Mouse (Mus musculus): Measurements from ENCODE around the gene Hcrtr1.
A peak's percentile ranks its signal among the peaks of the same experiment; 100 is the strongest.

Gene Hcrtr1

DNA sequence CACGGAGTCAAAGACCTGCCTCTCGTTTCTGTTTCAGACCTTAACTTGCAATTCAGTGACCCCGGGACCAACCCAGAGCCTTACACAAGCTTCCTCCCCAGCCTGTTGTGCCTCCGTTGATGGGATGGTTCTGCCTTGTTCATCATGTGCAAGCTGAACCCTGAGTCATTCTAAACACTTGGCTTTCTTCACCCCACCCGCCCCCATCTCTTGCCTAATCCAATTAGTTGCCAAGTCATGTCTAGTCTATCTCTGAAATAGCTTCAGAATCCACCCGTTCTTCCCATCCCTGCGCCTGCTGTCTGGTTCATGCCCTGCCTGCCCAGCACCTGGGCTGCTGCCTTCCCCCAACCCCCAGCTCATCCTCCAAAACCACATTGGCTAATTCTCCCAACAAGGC is 26.9 kb downstream of the Hcrtr1 start:
- peak in 1 of 2 experiments; percentile 13 for DNase-seq

DNA sequence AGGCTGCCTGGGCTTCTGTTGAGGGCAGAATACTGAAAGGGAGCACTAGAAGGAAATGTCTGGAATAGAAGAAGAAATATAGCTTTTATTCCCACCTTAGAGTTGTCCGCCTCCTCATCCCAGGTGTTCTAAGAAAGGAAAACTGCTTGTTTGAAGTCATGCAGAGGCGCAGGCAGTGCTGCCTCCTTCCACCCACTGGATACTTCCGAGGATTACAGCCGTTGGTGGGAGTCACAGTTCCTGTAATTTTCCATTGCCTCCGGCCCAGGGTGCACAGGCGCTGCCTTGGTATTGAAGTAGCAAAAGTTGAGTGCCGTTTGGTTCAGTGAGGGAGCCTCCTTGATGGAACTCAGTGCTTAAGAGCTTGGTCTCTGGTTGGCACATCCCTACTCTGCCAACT is 29.1 kb downstream of the Hcrtr1 start:
- no peak for DNase-seq

DNA sequence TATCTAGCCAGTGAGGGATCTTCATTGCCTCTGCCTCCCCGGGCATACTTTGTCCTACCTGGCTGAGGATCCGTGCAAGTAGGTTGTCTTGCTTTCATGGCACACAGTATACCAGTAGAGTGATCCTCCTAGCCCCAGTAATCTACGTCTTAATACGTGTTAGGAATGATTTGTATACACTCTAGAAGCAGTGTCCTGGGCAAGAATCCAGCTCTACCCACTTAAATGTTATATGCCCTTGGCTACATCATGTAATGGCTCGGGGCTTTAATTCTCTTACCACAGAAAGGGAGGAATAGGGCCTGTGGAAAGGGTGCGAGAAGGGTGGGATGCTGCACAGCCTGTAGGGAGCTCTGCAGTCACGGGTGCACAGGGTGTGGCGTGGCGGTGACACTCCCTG is 29.5 kb downstream of the Hcrtr1 start:
- no peak for DNase-seq

DNA sequence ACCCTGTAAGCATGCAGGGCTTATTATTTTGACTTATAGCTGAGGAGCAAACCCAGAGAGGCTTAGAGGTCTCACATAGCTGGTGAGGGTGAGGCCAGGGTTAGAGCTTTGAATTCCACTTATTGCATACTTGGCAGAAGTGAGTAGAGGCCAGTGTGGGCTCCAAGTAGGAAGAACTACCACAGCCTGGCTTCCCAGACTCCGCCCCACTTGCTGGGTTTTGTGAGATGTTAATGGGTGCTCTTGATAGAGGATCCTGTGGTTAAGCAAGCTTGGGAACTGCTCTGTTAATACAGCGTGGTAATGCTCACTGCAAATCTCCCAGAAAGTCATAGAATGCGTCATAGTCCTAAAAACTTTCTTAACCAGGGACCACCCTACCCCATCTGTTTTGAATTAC is 30.2 kb downstream of the Hcrtr1 start:
- no peak for DNase-seq

DNA sequence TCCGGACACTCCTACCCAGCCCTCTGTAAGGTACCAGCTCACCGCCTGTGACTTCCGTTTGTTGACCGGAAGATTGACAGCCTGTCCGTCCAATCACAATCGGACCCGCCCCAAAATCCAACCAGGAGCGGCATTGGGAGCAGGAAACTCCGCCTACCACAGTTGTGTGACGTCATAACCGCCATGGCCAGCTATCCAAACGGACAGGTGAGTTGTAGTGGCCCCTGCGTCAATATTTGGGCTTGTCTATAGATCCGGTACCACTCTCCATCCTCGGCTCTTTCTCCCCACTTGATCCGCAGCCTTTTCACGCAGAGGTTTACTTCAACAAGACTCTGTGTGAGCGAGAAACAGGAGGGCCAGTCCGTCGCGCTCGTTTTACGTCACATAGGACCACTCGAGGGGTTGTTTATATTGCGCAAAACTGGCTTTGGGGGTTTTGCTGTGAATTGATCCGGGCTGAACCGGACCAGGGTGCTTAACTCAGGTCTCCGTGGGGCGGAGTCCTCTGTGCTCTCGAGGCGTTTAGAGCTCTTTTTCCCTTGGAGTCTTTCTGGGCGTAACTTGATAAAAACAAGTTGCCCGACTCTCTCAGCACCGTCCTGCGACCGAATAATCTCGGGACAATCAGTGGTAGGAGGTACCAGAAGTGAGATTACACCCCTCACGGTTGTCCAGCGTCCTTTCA is 31.6 kb downstream of the Hcrtr1 start:
- peak; percentile 98 to 100 for DNase-seq

DNA sequence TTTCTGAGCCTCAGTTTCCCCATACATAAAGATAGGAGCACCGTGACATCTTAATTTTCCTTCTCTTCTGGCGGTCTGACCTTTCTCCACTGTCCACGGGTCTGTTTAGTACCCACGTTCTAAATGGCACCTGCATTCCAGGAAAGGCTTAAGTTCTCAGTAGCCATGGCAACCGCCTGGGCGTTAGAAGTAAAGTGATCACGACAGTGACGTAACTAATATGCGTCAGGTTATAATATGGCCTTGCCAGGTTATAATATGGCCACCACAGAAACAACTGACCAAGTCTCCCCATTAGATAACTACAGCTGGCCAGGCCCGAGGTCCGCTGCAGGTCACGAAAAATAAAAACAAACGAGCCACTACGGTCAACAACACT is 32.1 kb downstream of the Hcrtr1 start:
- no peak for DNase-seq

DNA sequence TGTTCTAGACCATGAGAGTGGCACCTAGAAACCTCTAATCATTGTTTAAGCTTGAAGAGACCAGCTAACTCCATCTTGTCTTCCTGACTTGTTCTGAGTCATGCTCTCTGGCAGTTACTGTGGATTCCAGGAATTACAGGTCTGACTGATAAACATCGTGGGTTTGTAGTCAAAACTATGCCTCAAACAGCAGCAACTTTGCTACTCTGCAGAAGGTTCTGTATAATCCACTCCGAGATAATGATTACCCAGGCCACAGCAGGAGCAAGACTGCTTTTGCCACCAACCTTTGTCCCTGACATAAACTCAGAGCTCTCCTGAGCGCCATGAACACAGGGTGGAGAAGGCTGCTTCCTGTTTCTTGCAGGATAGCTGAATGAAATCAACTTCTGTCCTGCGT is 34.6 kb downstream of the Hcrtr1 start:
- DNase-seq = no peak

DNA sequence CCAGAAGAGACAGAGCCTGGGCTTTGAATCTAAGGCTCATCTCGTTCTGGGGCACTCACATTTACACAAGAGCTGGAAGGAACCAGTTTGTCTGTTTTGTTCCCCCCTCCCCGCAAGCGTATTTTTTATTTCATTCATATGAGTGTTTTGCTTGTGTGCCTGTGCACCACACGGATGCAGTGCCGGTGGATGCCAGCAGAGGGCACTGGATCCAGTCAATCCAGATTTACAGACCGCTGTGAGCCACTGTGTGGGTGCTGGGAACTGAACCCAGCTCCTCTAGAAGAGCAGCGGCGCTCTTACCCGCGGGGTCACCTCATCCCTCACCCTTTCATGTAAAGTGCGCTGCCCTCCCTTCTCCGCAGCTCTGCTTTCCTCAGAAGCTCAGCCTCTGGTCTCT is 35.5 kb downstream of the Hcrtr1 start:
- no peak for DNase-seq

DNA sequence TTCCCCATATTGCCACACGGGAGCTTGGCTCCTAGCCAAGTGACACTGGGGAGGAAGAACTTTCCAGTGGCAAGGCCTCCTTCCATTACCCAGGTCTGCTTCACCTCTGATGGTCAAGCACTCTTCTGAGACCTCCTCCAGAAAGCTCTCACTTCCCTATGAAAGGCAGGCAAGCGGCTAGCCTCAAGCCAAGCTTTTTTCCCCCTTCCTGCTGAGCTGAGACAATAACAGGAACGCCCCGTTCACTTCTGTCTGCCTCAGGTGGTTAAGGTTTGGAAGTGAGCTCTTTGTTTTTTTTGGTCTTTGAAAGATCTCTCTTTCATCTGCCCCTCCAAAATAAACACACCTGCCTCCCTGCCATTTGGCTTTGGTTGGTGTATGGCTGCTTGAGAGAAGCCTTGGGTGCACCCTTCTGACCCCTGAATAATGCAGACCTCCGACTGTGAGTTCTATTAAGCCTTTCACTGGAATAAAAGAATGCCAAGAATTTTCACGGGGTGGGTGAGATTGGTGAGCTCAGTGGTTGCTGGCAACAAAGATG is 37.0 kb downstream of the Hcrtr1 start, which contains the start of gene Pef1:
Gene Pef1, plus strand, starts transcription at position 448 of the 541 bp plus-strand sequence.
- no peak for DNase-seq

DNA sequence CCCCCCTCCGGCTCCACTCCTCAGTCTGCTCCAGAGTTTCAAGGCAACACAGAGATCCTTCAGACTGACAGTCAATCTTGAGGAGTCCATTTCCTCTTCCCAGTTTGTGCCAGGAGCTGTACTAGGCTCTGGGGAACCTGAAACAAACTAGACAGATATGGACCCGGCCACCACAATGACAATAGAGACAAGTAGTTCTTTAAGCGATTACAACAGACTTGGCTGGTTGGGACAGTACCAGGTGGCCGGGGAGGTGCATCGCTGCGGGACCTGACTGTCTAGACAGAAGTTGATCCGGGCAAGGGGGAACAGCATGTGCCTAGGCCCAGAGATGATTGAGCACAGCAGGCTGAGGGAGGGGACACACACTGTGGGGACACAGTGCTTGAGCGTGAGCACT is 38.0 kb downstream of the Hcrtr1 start:
- no peak for DNase-seq

DNA sequence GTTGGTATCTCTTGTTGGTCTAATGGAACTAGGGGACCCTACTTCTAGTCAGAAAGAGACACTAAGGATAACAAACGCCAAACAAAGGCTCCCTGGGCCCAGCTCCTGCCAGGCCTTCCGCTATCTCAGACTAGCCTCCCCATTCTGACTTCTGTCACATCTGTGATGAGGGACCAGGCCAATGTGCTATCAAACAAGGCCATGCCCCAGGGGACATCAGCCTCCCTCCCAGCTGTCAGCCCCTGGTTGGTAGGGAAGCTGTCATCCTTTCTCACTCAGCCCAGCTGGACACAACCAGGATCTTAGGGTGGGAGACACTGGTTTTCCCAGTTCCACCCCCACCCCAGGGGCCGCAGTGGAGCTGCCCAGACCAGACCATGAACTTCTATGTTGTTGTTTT is 44.0 kb downstream of the Hcrtr1 start:
- no peak for DNase-seq

DNA sequence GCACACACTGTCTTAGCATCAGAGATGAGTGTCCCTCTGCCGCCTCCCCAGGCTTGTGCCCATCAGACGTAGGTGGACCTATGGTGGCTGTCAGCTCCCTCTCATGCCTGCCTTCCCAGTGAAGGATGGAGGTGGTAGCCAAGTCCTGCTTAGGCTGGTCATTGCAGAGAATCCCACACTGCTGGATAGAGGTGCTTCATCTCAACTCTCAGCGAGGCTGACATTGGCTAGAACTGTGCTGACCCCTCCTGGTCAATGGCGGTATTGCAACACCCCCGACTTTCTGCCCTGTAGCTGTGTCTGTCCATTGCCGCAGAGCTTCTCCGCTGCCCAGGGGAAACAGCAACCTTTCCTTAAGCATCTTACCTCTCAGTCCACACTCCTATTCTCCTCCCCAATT is 51.9 kb downstream of the Hcrtr1 start:
- DNase-seq = peak; percentile 72 to 94

DNA sequence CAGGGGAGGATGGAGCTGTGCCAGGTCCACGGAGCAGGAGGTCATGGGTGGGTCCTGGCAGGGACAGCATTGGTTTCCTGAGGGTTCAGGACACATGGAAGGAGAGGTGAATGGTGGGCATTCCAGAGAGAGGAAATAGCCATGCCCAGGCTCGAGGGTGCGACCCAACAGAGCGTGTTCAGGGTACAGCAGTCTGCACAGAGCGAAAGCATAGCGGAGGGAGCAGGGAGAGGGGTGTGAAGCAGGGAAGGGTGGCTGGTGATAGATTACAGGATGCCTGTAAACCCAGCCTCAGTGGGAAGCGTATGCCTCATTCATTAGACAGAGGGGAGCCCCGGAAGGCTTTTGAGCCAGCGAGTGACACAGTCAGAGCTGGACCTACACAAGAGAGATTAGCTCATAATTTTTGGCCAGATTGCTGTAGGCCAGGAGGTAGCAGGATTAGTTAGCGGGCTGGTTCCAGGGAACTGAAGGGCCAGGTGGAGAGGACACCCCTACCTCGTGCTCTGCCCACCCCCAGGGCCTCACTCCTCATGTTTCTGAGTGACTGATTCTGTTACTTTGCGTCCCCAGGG is 53.8 kb downstream of the Hcrtr1 start:
- DNase-seq = no peak

DNA sequence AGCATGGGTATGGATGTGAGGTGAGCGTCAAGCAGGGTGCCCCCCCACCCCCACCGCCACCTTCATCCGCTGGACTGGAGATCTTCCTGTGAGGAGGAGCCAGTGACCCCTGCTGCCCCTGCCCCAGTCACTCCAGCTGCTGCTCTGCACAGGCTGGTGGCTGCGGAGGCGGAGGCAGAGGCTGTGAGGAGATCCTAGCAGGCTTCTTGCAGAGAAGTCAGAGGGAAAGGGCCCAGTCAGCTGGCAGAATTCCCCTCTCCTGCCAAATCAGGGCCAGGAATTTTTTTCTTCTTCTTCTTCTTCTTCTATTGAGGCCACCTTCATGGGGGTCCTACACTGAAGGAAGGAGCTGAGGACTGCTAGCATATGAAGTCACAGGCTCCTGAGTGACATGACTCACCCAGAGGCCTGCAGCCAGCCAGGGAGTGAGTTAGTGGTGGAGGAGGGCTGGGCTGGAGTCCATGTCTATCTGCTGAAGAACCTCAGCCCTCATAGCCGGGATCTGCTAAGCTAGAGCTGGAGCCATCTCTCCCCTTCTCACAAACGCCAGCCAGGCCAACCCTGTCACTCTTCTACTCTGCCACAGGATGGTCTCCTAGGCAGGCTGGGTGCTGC is 54.7 kb downstream of the Hcrtr1 start:
- no peak for DNase-seq

DNA sequence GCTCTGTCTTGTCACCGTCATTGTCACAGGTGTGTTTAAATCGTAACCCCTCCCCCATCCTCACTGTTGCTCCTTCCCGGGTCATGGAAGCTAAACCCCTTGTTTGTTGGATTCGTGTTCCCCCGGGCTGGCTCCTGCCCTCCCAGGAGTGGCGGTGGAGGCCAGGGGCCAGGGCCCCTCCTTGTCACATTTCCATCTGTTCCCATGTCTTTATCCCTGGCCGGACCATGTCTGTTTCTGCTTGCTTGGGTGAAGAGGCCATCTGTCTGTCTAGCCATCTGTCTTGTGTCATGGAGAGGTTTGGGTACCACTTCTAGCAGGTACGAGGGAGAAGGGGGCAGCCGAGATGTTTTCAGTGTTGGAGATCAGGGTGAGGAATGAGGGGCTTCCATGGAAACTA is 56.9 kb downstream of the Hcrtr1 start:
- no peak for DNase-seq

DNA sequence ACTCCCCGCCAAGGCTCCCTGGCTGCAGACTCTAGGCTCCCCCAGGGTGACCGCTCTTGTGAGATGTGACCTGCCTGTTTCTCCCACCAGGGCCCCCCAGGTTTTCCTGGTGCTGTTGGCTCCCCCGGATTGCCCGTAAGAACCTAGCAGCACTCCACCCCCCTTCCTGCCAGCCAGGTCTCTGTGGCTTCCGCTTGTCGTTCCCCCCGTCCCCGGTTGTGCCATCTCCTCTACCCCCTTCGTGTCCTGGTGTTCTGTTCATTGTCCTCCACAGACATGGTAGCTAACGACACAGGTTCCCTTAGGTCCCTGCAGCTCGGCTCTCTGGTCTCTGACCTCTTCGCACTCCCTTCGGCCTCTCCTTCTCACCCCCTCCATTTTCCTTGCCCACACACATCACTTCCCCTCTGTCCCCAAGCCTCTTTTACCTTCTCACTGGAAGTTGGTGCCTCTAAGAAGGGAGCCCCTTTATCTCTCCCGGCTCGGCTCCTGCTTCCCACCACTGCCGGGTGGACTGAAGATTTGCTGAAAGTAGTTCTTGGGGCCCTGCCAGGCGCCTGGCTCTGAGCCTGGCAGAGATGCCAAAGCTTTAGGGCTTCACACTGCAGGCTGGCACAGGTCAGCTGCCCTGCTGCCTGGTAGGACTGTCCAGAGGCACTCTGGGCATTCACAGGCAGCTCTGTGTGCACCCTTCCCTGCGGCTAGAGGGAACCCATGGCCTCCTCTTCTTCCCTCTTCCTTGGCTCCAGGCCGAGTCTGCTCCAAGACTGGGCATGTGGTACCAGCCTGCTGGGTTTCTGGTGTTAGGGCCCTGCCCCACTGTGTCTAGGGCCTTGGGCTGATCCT is 57.6 kb downstream of the Hcrtr1 start:
- DNase-seq = no peak

All from spleen, adult 18-20 months (tissue).